Mouse (Mus musculus): ENCODE data around the gene Rbm3. TPM values are rescaled to one million over a fixed set of nuclear protein-coding genes. Genes with fewer than 3 reads are reported as not detected.

The Rbm3 gene
- polyA plus RNA-seq (2015; fragmentation: Nextera tagmentation; extraction: Ambion mirVana) = 396 and 404 TPM in 2 replicates

GRCm38 (mm10) chrX:8145153-8145991 lies at the start of gene Rbm3:
Rbm3 (minus strand) TSS chrX:8145880.
- ATAC-seq (ENCODE audit: insufficient read depth, low FRiP score) = peak; percentile 97
- H3K27ac ChIP-seq (ENCODE audit: low read length) = peak within 1 kb of the TSS; percentile 99
- H3K36me3 ChIP-seq (ENCODE audit: control insufficient read depth, insufficient read depth, low read length) = peaks cover 5% of the 10 kb centered on the region; the same call in 1 of the 2 replicates
- WGBS = 15% methylated on average over 65 of the region's 65 CpGs
- peak within 1 kb of the TSS; percentile 62 for H3K4me2 ChIP-seq (ENCODE audit: low read depth, low read length)
- H3K4me1 ChIP-seq (ENCODE audit: control insufficient read depth, insufficient read depth, low read length) = peaks cover 2% of the 10 kb centered on the region; the same call in 1 of the 2 replicates
- H3K9ac ChIP-seq (ENCODE audit: low read length) = peak within 1 kb of the TSS; percentile 83
- H3K27me3 ChIP-seq (ENCODE audit: control insufficient read depth, insufficient read depth, low read length) = no peaks in the 10 kb centered on the region
- H3K9me3 ChIP-seq (replicated peaks; ENCODE audit: control insufficient read depth, low read length) = no peaks in the 10 kb centered on the region
- H3K4me3 ChIP-seq (replicated peaks; ENCODE audit: low read length) = peak within 1 kb of the TSS; percentile 69

GRCm38 (mm10) chrX:8193419-8193723 lies 47.7 kb upstream of the Rbm3 start, which contains the start of gene Ebp:
Ebp (minus strand) TSS chrX:8193512.
- no peaks in the 10 kb centered on the region for H3K9me3 ChIP-seq (replicated peaks; ENCODE audit: control insufficient read depth, low read length)
- no peak for ATAC-seq (ENCODE audit: insufficient read depth, low FRiP score)
- WGBS = 19% methylated on average over 10 of the region's 10 CpGs

GRCm38 (mm10) chrX:8192640-8193418 lies 47.1 kb upstream of the Rbm3 start:
- Histone ChIP-seq H3K4me3 (replicated peaks; ENCODE audit: low read length) (peak overlapping the region; percentile 63), H3K9ac (ENCODE audit: low read length) (peak overlapping the region; percentile 74), H3K27ac (ENCODE audit: low read length) (no peak overlapping the region), H3K4me2 (ENCODE audit: low read depth, low read length) (peak overlapping the region; percentile 64), H3K9me3 (replicated peaks; ENCODE audit: control insufficient read depth, low read length) (no peaks in the 10 kb centered on the region), H3K36me3 (ENCODE audit: control insufficient read depth, insufficient read depth, low read length) (no peaks in the 10 kb centered on the region), H3K27me3 (ENCODE audit: control insufficient read depth, insufficient read depth, low read length) (no peaks in the 10 kb centered on the region), H3K4me1 (ENCODE audit: control insufficient read depth, insufficient read depth, low read length) (no peaks in the 10 kb centered on the region)
- whole genome bisulfite sequencing = 16% methylated on average over 38 of the region's 38 CpGs
- peak; percentile 97 for ATAC-seq (ENCODE audit: insufficient read depth, low FRiP score)

More at GRCm38 (mm10) chrX:8193419-8193723, 47.7 kb upstream of the Rbm3 start, which contains the start of gene Ebp:
- Histone ChIP-seq H3K4me2 (ENCODE audit: low read depth, low read length) (peak within 1 kb of the TSS; percentile 64), H3K4me1 (ENCODE audit: control insufficient read depth, insufficient read depth, low read length) (no peaks in the 10 kb centered on the region), H3K27me3 (ENCODE audit: control insufficient read depth, insufficient read depth, low read length) (no peaks in the 10 kb centered on the region), H3K27ac (ENCODE audit: low read length) (no peak within 1 kb of the TSS), H3K9ac (ENCODE audit: low read length) (peak within 1 kb of the TSS; percentile 74), H3K36me3 (ENCODE audit: control insufficient read depth, insufficient read depth, low read length) (no peaks in the 10 kb centered on the region), H3K4me3 (replicated peaks; ENCODE audit: low read length) (peak within 1 kb of the TSS; percentile 63)

GRCm38 (mm10) chrX:8192126-8192639 lies 46.5 kb upstream of the Rbm3 start:
- Histone ChIP-seq H3K9ac (ENCODE audit: low read length) (peak overlapping the region; percentile 74), H3K4me2 (ENCODE audit: low read depth, low read length) (peak overlapping the region; percentile 64), H3K4me3 (replicated peaks; ENCODE audit: low read length) (peak overlapping the region; percentile 63), H3K4me1 (ENCODE audit: control insufficient read depth, insufficient read depth, low read length) (no peaks in the 10 kb centered on the region), H3K27ac (ENCODE audit: low read length) (no peak overlapping the region), H3K9me3 (replicated peaks; ENCODE audit: control insufficient read depth, low read length) (no peaks in the 10 kb centered on the region), H3K36me3 (ENCODE audit: control insufficient read depth, insufficient read depth, low read length) (no peaks in the 10 kb centered on the region), H3K27me3 (ENCODE audit: control insufficient read depth, insufficient read depth, low read length) (no peaks in the 10 kb centered on the region)
- ATAC-seq (ENCODE audit: insufficient read depth, low FRiP score) = peak; percentile 34; the same call in 1 of the 2 replicates
- 12% methylated on average over 13 of the region's 13 CpGs for WGBS

GRCm38 (mm10) chrX:8182871-8183540 lies 37.3 kb upstream of the Rbm3 start:
- H3K27me3 ChIP-seq (ENCODE audit: control insufficient read depth, insufficient read depth, low read length) = no peaks in the 10 kb centered on the region
- no peaks in the 10 kb centered on the region for H3K36me3 ChIP-seq (ENCODE audit: control insufficient read depth, insufficient read depth, low read length)
- no peak overlapping the region for H3K27ac ChIP-seq (ENCODE audit: low read length)
- 21% methylated on average over 7 of the region's 7 CpGs for WGBS
- H3K4me2 ChIP-seq (ENCODE audit: low read depth, low read length) = no peak overlapping the region
- no peak overlapping the region for H3K4me3 ChIP-seq (replicated peaks; ENCODE audit: low read length)
- H3K9me3 ChIP-seq (replicated peaks; ENCODE audit: control insufficient read depth, low read length) = no peaks in the 10 kb centered on the region
- no peaks in the 10 kb centered on the region for H3K4me1 ChIP-seq (ENCODE audit: control insufficient read depth, insufficient read depth, low read length)
- ATAC-seq (ENCODE audit: insufficient read depth, low FRiP score) = no peak
- H3K9ac ChIP-seq (ENCODE audit: low read length) = no peak overlapping the region

GRCm38 (mm10) chrX:8179646-8180045 lies 34.0 kb upstream of the Rbm3 start:
- Histone ChIP-seq H3K36me3 (ENCODE audit: control insufficient read depth, insufficient read depth, low read length) (no peaks in the 10 kb centered on the region), H3K9me3 (replicated peaks; ENCODE audit: control insufficient read depth, low read length) (no peaks in the 10 kb centered on the region), H3K27me3 (ENCODE audit: control insufficient read depth, insufficient read depth, low read length) (no peaks in the 10 kb centered on the region), H3K27ac (ENCODE audit: low read length) (no peak overlapping the region), H3K4me2 (ENCODE audit: low read depth, low read length) (no peak overlapping the region), H3K4me1 (ENCODE audit: control insufficient read depth, insufficient read depth, low read length) (no peaks in the 10 kb centered on the region), H3K9ac (ENCODE audit: low read length) (no peak overlapping the region), H3K4me3 (replicated peaks; ENCODE audit: low read length) (no peak overlapping the region)
- no peak for ATAC-seq (ENCODE audit: insufficient read depth, low FRiP score)
- WGBS = 88% methylated on average over 5 of the region's 5 CpGs

- Histone ChIP-seq H3K27me3 (ENCODE audit: control insufficient read depth, insufficient read depth, low read length) (no peaks in the 10 kb centered on the region), H3K9me3 (replicated peaks; ENCODE audit: control insufficient read depth, low read length) (no peaks in the 10 kb centered on the region), H3K4me1 (ENCODE audit: control insufficient read depth, insufficient read depth, low read length) (no peaks in the 10 kb centered on the region), H3K4me2 (ENCODE audit: low read depth, low read length) (no peak overlapping the region), H3K9ac (ENCODE audit: low read length) (no peak overlapping the region), H3K27ac (ENCODE audit: low read length) (no peak overlapping the region), H3K36me3 (ENCODE audit: control insufficient read depth, insufficient read depth, low read length) (no peaks in the 10 kb centered on the region), H3K4me3 (replicated peaks; ENCODE audit: low read length) (no peak overlapping the region)
- 74% methylated on average over 2 of the region's 2 CpGs for WGBS
- no peak for ATAC-seq (ENCODE audit: insufficient read depth, low FRiP score)
Observed at GRCm38 (mm10) chrX:8178871-8179270, 33.2 kb upstream of the Rbm3 start.

GRCm38 (mm10) chrX:8175504-8176385 lies 30.1 kb upstream of the Rbm3 start, which contains the start of gene Tbc1d25:
Tbc1d25 (minus strand) TSS chrX:8176181.
- H3K4me2 ChIP-seq (ENCODE audit: low read depth, low read length) = peak within 1 kb of the TSS; percentile 63
- H3K9ac ChIP-seq (ENCODE audit: low read length) = peak within 1 kb of the TSS; percentile 62
- no peaks in the 10 kb centered on the region for H3K9me3 ChIP-seq (replicated peaks; ENCODE audit: control insufficient read depth, low read length)
- ATAC-seq (ENCODE audit: insufficient read depth, low FRiP score) = peak; percentile 95
- peak within 1 kb of the TSS; percentile 7 for H3K27ac ChIP-seq (ENCODE audit: low read length)
- no peaks in the 10 kb centered on the region for H3K27me3 ChIP-seq (ENCODE audit: control insufficient read depth, insufficient read depth, low read length)
- no peaks in the 10 kb centered on the region for H3K4me1 ChIP-seq (ENCODE audit: control insufficient read depth, insufficient read depth, low read length)
- H3K36me3 ChIP-seq (ENCODE audit: control insufficient read depth, insufficient read depth, low read length) = no peaks in the 10 kb centered on the region
- H3K4me3 ChIP-seq (replicated peaks; ENCODE audit: low read length) = peak within 1 kb of the TSS; percentile 53
- 11% methylated on average over 56 of the region's 56 CpGs for WGBS

Data from stomach, embryonic 16.5 days (tissue).